10 mouse cellular contexts compared by ENCODE assay signal in genomic region chr6:83326761-83327160, GRCm38 (mm10). TPM values are rescaled to one million over a fixed set of nuclear protein-coding genes. Genes with fewer than 3 reads are reported as not detected.
DNase-seq lines count a peak whose midpoint lies in the region; ATAC-seq and TF ChIP-seq lines count a peak whose summit lies in the region.
"Had no signal": no experiment of that assay in that cellular context is flagged by ENCODE, and none has a peak within 500 bp of the region (broad histone marks: within the 10 kb centered on the region; RNA-seq: fewer than 3 reads in every experiment).

No protein-coding gene starts in this region.

- H3K79me2 ChIP-seq in liver, adult 2 months (ENCODE audit: control insufficient read depth, insufficient read depth, low read length): peaks cover 18% of the 10 kb centered on the region; the same call in 1 of the 2 replicates

- no peak for DNase-seq in liver, adult 2 months (ENCODE audit: extremely low read depth, low read depth, low spot score)
- no peak for DNase-seq in liver
- no peak for DNase-seq in embryonic facial prominence, embryonic 14.5 days (ENCODE audit: low spot score)
- DNase-seq in embryo, embryonic 9.5 days (ENCODE audit: extremely low spot score): no peak
- no peak for DNase-seq in frontal cortex, postnatal 14 days (ENCODE audit: low spot score in 2 of 2)
- DNase-seq in adrenal gland, adult 8-10 months: no peak
- DNase-seq: layer of hippocampus, adult 9-11 months; thymus, postnatal 36 days had no signal

- peak overlapping the region; percentile 67 for H3K4me2 ChIP-seq in embryonic facial prominence, embryonic 14.5 days (ENCODE audit: low read depth, low read length)
- peak overlapping the region; percentile 62 for H3K4me2 ChIP-seq in intestine, postnatal 0 days (replicated peaks; ENCODE audit: low read depth)
- H3K4me2 ChIP-seq in neural tube, embryonic 13.5 days: peak overlapping the region; percentile 85

- peaks cover 22% of the 10 kb centered on the region for H3K36me3 ChIP-seq in liver, adult 2 months (ENCODE audit: control insufficient read depth, insufficient read depth, low read length)
- peaks cover 28% of the 10 kb centered on the region for H3K36me3 ChIP-seq in embryonic facial prominence, embryonic 14.5 days (ENCODE audit: control insufficient read depth, insufficient read depth, low read length)
- peaks cover 21% of the 10 kb centered on the region for H3K36me3 ChIP-seq in intestine, postnatal 0 days (ENCODE audit: control insufficient read depth, insufficient read depth)
- peaks cover 22% of the 10 kb centered on the region for H3K36me3 ChIP-seq in neural tube, embryonic 13.5 days

- peak overlapping the region; percentile 83; the same call in 1 of the 2 replicates for H3K4me3 ChIP-seq in liver, adult 2 months (ENCODE audit: insufficient read depth, low read depth, low read length)
- H3K4me3 ChIP-seq in embryonic facial prominence, embryonic 14.5 days (ENCODE audit: low read depth, low read length): peak overlapping the region; percentile 77
- peak overlapping the region; percentile 60 for H3K4me3 ChIP-seq in intestine, postnatal 0 days (ENCODE audit: low read depth, low read length)
- H3K4me3 ChIP-seq in neural tube, embryonic 13.5 days: peak overlapping the region; percentile 89

- no peak for TF ChIP-seq CTCF in liver, adult 2 months (IDR thresholded peaks at IDR 0.05; ENCODE audit: low read depth, low read length)
- no peak for TF ChIP-seq CTCF in intestine, postnatal 0 days (IDR thresholded peaks at IDR 0.05; ENCODE audit: low read depth)

- TF ChIP-seq POLR2A in liver, adult 2 months (IDR thresholded peaks at IDR 0.05; ENCODE audit: extremely low read depth, insufficient read depth, low read length): no peak

- 40% methylated on average over 6 of the region's 6 CpGs for WGBS in liver, adult 2 months
- 54% methylated on average over 6 of the region's 6 CpGs for WGBS in embryonic facial prominence, embryonic 14.5 days
- WGBS in intestine, postnatal 0 days: 36% methylated on average over 6 of the region's 6 CpGs
- 72% methylated on average over 6 of the region's 6 CpGs for WGBS in neural tube, embryonic 13.5 days

- H3K9me3 ChIP-seq in embryonic facial prominence, embryonic 14.5 days (ENCODE audit: control insufficient read depth, low read length): no peaks in the 10 kb centered on the region
- H3K9me3 ChIP-seq in intestine, postnatal 0 days (ENCODE audit: control insufficient read depth): no peaks in the 10 kb centered on the region
- H3K9me3 ChIP-seq in neural tube, embryonic 13.5 days: no peaks in the 10 kb centered on the region

- H3K4me1 ChIP-seq in liver, adult 2 months (ENCODE audit: control insufficient read depth, insufficient read depth, low read length): peaks cover 6% of the 10 kb centered on the region; the same call in 1 of the 2 replicates
- peaks cover 10% of the 10 kb centered on the region for H3K4me1 ChIP-seq in embryonic facial prominence, embryonic 14.5 days (ENCODE audit: control insufficient read depth, insufficient read depth, low read length)
- H3K4me1 ChIP-seq in intestine, postnatal 0 days (replicated peaks; ENCODE audit: control insufficient read depth, insufficient read depth, low read length): no peaks in the 10 kb centered on the region
- H3K4me1 ChIP-seq in neural tube, embryonic 13.5 days (replicated peaks): peaks cover 33% of the 10 kb centered on the region

- no peaks in the 10 kb centered on the region for H3K27me3 ChIP-seq in liver, adult 2 months (ENCODE audit: control insufficient read depth, insufficient read depth, low read length)
- H3K27me3 ChIP-seq in embryonic facial prominence, embryonic 14.5 days (replicated peaks; ENCODE audit: control insufficient read depth, insufficient read depth, low read length): no peaks in the 10 kb centered on the region
- H3K27me3 ChIP-seq in intestine, postnatal 0 days (replicated peaks; ENCODE audit: control insufficient read depth, insufficient read depth, low read length): no peaks in the 10 kb centered on the region
- H3K27me3 ChIP-seq in neural tube, embryonic 13.5 days: no peaks in the 10 kb centered on the region

- no peak overlapping the region for H3K9ac ChIP-seq in liver, adult 2 months (ENCODE audit: low read depth, low read length)
- H3K9ac ChIP-seq in embryonic facial prominence, embryonic 14.5 days (ENCODE audit: low read depth, low read length): peak overlapping the region; percentile 89
- peak overlapping the region; percentile 69 for H3K9ac ChIP-seq in intestine, postnatal 0 days (ENCODE audit: low read depth, low read length)
- peak overlapping the region; percentile 98 for H3K9ac ChIP-seq in neural tube, embryonic 13.5 days

- ATAC-seq in embryonic facial prominence, embryonic 14.5 days (ENCODE audit: low read depth): no peak
- no peak for ATAC-seq in intestine, postnatal 0 days
- no peak for ATAC-seq in neural tube, embryonic 13.5 days (ENCODE audit: low read depth)

- no peak overlapping the region for H3K27ac ChIP-seq in liver, adult 2 months (replicated peaks; ENCODE audit: insufficient read depth, low read depth, low read length)
- no peak overlapping the region for H3K27ac ChIP-seq in embryonic facial prominence, embryonic 14.5 days (replicated peaks; ENCODE audit: low read depth, low read length)
- H3K27ac ChIP-seq in intestine, postnatal 0 days (ENCODE audit: low read depth, low read length): no peak overlapping the region
- no peak overlapping the region for H3K27ac ChIP-seq in neural tube, embryonic 13.5 days (replicated peaks)

RNA-seq across cellular contexts. Expression of gene Mob1a, which starts 0.9 kb away (rescaled TPM):
- 35.2 and 40.4 TPM in 2 replicates for total RNA-seq in liver, adult 2 months (2014; rRNA removed)
- 11.6 and 11.9 TPM in 2 replicates for polyA plus RNA-seq in liver, adult 2 months (2012; rRNA removed)
- 80.3 and 80.7 TPM in 2 replicates for polyA plus RNA-seq in embryonic facial prominence, embryonic 14.5 days (2014; fragmentation: Nextera tagmentation; extraction: Ambion mirVana)
- 29.7 and 30.8 TPM in 2 replicates for polyA plus RNA-seq in intestine, postnatal 0 days (2015; fragmentation: Nextera tagmentation; extraction: Ambion mirVana)
- polyA plus RNA-seq in neural tube, embryonic 13.5 days (2015; fragmentation: Nextera tagmentation; extraction: Ambion mirVana): 29.2 and 32.8 TPM in 2 replicates
- 10 to 100 TPM; 66.9 to 77.3 (median 71.4) TPM for total RNA-seq in adrenal gland, adult 8-10 months (2022)

RNA-seq across cellular contexts. Expression of gene Mthfd2, which starts 1.1 kb away (rescaled TPM):
- total RNA-seq in liver, adult 2 months (2014; rRNA removed): 0.83 and 1.6 TPM in 2 replicates
- 0.98 and 1.1 TPM in 2 replicates for polyA plus RNA-seq in liver, adult 2 months (2012; rRNA removed)
- polyA plus RNA-seq in embryonic facial prominence, embryonic 14.5 days (2014; fragmentation: Nextera tagmentation; extraction: Ambion mirVana): 34.6 and 40.8 TPM in 2 replicates
- polyA plus RNA-seq in intestine, postnatal 0 days (2015; fragmentation: Nextera tagmentation; extraction: Ambion mirVana): 17.6 and 18.4 TPM in 2 replicates
- polyA plus RNA-seq in neural tube, embryonic 13.5 days (2015; fragmentation: Nextera tagmentation; extraction: Ambion mirVana): 27.6 and 27.8 TPM in 2 replicates
- total RNA-seq in adrenal gland, adult 8-10 months (2022): 10 to 100 TPM; 14.4 to 19.3 (median 17.6) TPM

RNA-seq across cellular contexts. Expression of gene Bola3, which starts 22.2 kb away (rescaled TPM):
- 26.4 and 47.1 TPM in 2 replicates for total RNA-seq in liver, adult 2 months (2014; rRNA removed)
- 144 and 246 TPM in 2 replicates for polyA plus RNA-seq in liver, adult 2 months (2012; rRNA removed)
- 135 and 154 TPM in 2 replicates for polyA plus RNA-seq in embryonic facial prominence, embryonic 14.5 days (2014; fragmentation: Nextera tagmentation; extraction: Ambion mirVana)
- polyA plus RNA-seq in intestine, postnatal 0 days (2015; fragmentation: Nextera tagmentation; extraction: Ambion mirVana): 167 and 184 TPM in 2 replicates
- 68.5 and 70.4 TPM in 2 replicates for polyA plus RNA-seq in neural tube, embryonic 13.5 days (2015; fragmentation: Nextera tagmentation; extraction: Ambion mirVana)
- 100 to 1,000 TPM in 3 of 4 experiments, 10 to 100 TPM in 1; 94.1 to 174 (median 137) TPM for total RNA-seq in adrenal gland, adult 8-10 months (2022)
